Mouse (Mus musculus) CD4-positive, CD25-positive, alpha-beta regulatory T cell, adult 4 months (primary cell): ENCODE data around the gene Pip4k2c. TPM values are rescaled to one million over a fixed set of nuclear protein-coding genes. Genes with fewer than 3 reads are reported as not detected.
"Not testable (repeated sequence)": the region's sequence is repeated elsewhere in the genome, so short reads cannot be mapped to it uniquely, and the experiment has no call there.

Experiments
- ATAC-seq: one replicate; pipeline ENCODE4 v1.8.0; 2017
- polyA plus RNA-seq, 2 experiments: library from polyadenylated mRNA; unstranded; fragments of 100-300 nt; shearing (Covaris generic); gene quantifications; one replicate each; pipeline ENCODE4 v1.2.1; 2017

Pip4k2c gene
- polyA plus RNA-seq, 2 experiments from 2014 or later, result 24.2 to 39.3 TPM

DNA sequence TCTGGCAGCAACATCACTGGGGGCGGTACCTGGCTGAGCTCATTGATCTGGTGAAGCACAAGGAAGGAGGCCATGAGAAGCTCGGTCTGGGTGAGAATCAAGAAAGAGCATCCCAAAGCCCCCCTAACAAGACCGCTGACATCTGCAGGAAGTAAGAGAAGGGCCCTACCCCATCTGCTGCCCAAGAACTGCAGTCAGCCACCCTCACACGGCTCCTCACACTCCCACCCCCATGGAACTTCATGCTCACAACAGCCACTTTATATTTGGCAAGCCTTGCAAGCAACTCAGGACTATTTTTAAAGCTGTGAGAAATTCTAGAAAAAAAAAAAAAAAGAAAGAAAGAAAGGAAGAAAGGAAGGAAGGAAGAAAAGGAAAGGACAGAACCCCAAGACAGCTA, 2.5 kb downstream of the Pip4k2c start:
- no peak for ATAC-seq

GRCm38 (mm10) chr10:127205373-127205772, 6.0 kb downstream of the Pip4k2c start:
- no peak for ATAC-seq

DNA sequence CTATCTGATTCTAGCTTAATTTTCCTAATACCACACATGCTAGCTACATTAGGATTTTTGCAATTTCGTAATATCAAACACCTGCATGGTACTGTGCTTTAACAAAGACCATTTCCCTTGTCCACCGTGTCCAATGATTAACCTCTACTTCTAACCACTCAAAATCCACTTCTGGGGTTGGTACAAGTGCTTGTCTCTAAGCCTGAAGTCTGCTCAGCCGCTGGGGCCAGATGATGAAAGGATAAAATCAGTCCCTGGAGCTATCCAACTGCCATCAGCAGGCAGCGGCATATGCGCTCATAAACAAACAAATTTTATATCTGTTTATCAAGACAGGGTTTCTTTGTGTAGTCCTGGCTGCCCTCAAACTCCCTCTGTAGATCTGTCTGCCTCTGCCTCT, 6.8 kb downstream of the Pip4k2c start:
- no peak for ATAC-seq

GRCm38 (mm10) chr10:127203106-127203505, 8.3 kb downstream of the Pip4k2c start:
- no peak for ATAC-seq

- ATAC-seq, result no peak
These were observed 11.1 kb downstream of the Pip4k2c start for GRCm38 (mm10) chr10:127200279-127200678.

GRCm38 (mm10) chr10:127199474-127199873, 11.9 kb downstream of the Pip4k2c start:
- no peak for ATAC-seq

GRCm38 (mm10) chr10:127199068-127199467, 12.3 kb downstream of the Pip4k2c start:
- ATAC-seq, result no peak

- no peak for ATAC-seq
These were observed 12.9 kb downstream of the Pip4k2c start for GRCm38 (mm10) chr10:127198492-127198891.

- ATAC-seq, result no peak
These were observed 13.8 kb downstream of the Pip4k2c start for GRCm38 (mm10) chr10:127197505-127198110.

GRCm38 (mm10) chr10:127197104-127197503, 14.3 kb downstream of the Pip4k2c start:
- no peak for ATAC-seq

GRCm38 (mm10) chr10:127196392-127196791, 15.0 kb downstream of the Pip4k2c start:
- ATAC-seq, result no peak

- ATAC-seq, result peak; percentile 70
These were observed 15.9 kb downstream of the Pip4k2c start, which contains the start of gene Dtx3 for GRCm38 (mm10) chr10:127195328-127196129. Dtx3 (minus strand) TSS chr10:127195728.

DNA sequence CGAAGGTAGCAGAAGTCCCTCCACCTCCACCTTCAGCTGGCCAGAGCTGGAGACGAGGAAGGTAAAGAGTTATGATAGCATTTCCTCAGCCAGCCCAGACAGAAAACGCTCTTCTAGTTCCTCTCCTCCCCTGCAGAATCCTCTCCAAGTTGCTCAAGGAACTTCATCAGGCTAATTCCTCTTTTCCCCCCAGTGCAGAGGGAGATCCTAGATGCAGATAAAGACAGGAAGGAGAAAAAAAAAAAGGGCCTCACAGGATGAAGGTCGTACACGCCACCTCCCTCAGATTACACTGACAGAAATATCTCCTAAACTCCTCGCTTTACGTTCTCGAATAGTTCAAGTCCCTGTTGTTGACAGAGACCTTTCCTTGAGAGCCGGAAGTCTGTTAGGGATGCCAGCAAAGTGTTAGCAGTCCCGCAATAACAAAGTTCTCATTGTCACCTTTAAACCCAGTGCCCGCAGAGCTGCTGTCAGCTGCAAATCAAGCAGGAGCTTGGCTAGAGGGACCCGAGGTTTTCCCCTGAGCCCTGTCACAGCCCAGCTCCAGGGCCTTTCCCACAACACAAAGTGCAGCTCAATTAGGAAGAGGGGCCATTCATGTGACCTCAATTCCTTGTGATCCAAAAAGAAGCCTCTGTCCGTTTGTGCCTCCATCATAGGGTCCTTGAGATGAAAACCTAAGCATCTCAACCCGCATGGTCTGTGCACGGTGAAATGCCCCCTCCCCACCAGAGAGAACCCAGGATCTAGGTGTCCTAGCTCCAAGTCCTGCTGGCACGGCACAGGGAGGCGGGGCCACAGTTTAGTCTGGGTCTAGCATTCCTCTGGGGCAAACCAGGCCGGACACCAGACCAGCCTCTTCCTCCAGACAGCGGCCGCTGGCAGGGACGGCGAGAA, 16.7 kb downstream of the Pip4k2c start:
- ATAC-seq, result peak; percentile 36

DNA sequence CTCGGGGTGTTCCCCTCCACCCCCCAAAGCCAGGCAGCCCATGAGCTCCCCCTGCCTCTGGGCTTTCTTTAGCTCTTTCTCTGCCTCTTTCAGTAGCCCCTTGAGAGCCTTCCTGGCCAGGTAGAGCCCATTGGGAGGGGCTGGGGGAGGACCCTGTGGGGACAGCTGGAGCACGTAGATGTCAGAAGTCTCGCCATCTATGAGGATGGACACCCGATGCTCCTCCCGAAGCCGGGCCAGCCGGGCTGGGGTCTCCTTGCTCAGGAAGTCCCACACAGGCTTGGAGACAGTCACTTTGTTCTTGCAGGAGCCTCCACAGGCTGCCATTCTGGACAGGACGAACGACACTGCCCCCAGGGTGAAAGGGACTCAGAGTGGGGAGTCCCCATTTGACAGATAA, 18.4 kb downstream of the Pip4k2c start:
- no peak for ATAC-seq

GRCm38 (mm10) chr10:127192057-127192328, 19.4 kb downstream of the Pip4k2c start:
- not testable (repeated sequence) for ATAC-seq

DNA sequence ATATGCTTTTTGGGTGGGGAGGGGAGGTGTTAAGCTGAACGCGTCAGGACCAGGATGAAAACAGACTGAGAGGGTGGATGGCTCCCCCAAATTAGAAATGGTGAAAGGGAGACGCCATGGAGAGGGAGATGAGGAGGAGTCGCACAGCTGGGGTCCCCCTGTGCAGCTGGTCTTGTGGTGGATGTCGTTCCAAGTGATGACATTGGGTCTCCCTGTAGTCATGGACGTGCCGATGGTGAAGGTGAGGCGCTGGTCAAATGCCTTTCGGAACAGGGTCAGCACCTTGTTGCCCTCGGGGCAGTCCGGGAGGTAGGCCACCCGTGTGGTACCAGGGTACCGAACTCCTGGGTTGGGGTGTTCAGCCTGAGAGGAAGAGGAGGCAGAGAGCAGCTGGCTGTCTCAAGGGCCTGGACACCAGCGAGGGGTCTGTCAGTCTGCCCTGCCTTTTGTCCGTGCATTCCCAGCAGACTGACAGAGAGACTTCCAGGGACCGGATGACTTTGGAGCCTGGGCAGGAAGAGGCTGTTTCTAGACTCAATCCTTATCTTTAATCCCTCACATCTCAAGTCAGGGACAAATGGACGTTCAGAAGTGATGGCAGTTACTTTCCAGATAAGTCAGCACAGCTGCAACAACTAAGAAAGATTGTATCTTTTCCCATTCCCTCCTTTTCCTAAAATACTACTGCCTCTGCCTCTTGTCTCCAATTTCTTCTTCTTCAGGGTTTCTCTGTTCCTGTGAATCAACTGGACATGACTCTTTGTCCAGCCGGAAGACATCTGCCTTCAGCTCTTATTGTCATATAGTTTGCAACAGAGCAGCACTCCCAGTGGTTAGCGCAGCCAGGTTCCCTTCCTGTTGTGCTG, 20.0 kb downstream of the Pip4k2c start:
- ATAC-seq, result no peak

- no peak for ATAC-seq
These were observed 20.8 kb downstream of the Pip4k2c start for GRCm38 (mm10) chr10:127190398-127191190.

DNA sequence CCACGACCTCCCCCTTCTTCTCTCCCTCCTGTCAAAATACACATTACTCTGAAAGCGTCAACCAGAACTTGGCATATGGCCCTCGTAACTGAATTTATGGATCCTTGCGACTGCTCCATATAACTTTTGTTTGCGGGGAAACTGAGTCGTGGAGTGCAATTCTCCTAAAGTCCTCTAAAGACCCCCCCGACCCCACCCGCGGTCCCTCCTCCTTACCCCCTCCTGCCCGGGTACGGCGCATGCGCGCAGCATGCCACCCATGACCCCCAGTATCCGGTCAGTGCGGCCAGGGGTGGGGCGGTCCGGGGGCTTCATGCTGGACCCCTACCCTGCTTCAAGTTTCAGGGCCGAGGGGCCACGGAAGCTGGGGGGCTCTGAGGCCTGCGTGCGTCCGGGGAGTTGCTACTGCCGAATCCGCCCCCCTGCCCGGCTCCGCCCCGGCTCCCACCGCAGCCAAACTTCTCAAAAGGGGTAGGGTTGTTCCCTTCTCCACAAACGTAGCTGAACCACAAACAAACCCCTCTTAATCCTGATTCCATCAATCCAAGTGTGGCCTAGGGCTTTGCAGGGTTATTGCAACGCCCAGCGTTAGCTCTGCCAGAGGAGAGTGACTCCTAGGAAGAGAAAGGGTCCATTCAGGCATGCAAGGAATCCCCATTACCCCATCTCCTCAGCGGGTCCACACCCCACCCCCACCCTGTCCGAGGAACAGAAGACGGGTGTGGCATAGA, 21.6 kb downstream of the Pip4k2c start, which contains the start of gene Arhgef25:
Gene Arhgef25, minus strand, starts transcription at position 433 of the 731 bp plus-strand sequence.
- ATAC-seq, result no peak

DNA sequence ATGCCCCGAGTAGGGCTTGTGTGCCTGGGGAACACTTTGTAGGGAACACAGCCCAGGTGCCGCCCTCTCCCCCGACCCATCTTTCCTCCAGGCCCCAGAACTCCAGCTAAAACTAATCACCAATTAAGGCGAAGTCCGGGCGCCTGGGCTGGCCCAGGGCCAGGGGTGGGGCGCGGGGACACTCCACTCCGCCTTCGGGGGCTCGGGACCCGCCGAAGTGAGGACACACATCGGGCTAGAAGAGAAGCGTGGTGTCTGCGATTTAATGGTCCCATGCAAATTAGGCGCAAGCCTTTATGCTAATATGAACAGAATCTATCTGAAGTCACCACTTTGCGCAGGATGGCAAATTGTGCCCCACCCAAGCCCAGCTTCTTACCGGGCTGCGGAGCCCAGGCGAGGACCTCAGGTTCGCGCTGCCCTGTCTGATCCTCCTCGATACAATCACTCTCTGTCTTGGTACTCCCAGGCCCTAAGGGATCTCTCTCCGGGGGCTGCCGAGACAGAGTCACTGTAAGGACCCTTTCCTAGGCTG, 22.2 kb downstream of the Pip4k2c start:
- peak; percentile 39 for ATAC-seq

DNA sequence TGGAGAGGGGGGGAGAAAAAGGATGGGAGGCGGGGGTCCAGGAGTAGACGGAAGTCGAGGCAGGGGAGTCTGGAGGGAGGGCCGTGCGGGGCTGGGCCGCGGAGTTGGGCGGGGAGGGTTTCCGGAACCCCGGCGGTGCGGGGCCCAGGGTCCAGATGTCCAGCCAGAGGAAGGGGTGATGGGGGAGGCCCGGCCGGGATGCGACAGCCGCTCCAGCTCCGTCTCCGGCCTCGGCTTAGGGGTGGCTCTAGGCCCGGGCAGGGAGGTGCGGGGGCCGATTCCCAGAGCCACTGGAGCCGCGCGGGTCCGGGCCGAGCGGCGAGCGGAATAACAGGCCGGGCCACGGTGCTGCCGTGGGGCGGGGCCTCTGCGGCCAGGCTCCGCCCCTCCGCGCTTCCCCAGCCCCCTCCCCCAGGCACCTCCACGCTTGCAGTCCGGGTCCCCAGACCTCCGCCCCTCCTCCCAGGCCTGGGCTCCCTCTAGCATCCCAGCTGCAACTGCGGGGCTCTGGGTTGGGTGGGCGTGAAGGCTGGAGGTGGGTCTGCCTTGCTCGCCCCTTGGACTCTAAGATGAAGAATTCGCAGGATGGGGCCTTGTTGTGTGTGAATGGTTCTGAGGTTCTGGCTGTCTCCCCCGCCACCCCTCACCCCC, 22.8 kb downstream of the Pip4k2c start:
- peak; percentile 31 for ATAC-seq
